Mouse (Mus musculus): ENCODE data around the gene Tuba3a.

GRCm38 (mm10) chr6:125279729-125280128, 6.1 kb downstream of the Tuba3a start:
- no peak for TF ChIP-seq CTCF (conservative IDR thresholded peaks at IDR 0.05 in 1 of 2, IDR thresholded peaks at IDR 0.05 in 1 of 2; ENCODE audit: low read depth in 2 of 2, low read length in 2 of 2)
- no peak for TF ChIP-seq JUND (conservative IDR thresholded peaks at IDR 0.05; ENCODE audit: low read depth, low read length)
- no peak for TF ChIP-seq NRF1 (IDR thresholded peaks at IDR 0.05; ENCODE audit: low read depth, low read length)
- TF ChIP-seq POLR2A (IDR thresholded peaks at IDR 0.05; ENCODE audit: low read depth, low read length), result no peak
- TF ChIP-seq TCF12 (IDR thresholded peaks at IDR 0.05; ENCODE audit: low read depth, low read length), result no peak
- TF ChIP-seq ETS1 (conservative IDR thresholded peaks at IDR 0.05; ENCODE audit: low read depth, low read length), result no peak
- TF ChIP-seq HCFC1 (IDR thresholded peaks at IDR 0.05; ENCODE audit: low read depth, low read length), result no peak
- TF ChIP-seq SIN3A (IDR thresholded peaks at IDR 0.05; ENCODE audit: low read length), result no peak
- TF ChIP-seq ZMIZ1 (IDR thresholded peaks at IDR 0.05; ENCODE audit: low read depth, low read length), result no peak
- no peak for TF ChIP-seq RCOR1 (conservative IDR thresholded peaks at IDR 0.05; ENCODE audit: low read depth, low read length)
- no peak for TF ChIP-seq EP300 (IDR thresholded peaks at IDR 0.05; ENCODE audit: low read length)
- no peak for TF ChIP-seq USF1 (IDR thresholded peaks at IDR 0.05; ENCODE audit: low read depth, low read length)
- TF ChIP-seq ELF1 (IDR thresholded peaks at IDR 0.05; ENCODE audit: low read depth, low read length), result 0 out of 2 replicates have a peak, but pooled peaks have one; percentile 40
- no peak for TF ChIP-seq CHD2 (IDR thresholded peaks at IDR 0.05; ENCODE audit: low read length)

All from CH12.LX (cell line).